In the genomic region with DNA sequence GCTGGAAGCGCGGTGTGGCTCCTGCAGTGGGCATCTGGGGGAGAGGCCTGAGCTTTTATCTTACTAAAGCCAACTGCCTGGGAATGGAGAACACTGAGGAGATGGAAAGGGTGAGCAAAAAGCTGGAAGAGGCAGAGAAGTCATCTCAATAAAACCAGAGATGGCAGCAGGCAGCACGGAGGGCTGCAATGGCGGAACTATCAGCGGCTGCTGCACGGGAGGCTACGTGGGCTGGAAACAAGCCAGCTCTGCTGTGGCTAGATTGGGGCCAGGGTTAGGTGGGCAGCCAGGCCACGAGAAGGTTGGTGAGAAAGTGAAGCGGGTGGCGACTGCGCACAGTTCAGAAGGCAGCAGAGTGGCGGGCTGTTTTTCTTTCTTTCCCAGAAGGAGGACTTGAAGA, we compare ENCODE assay signal across 8 mouse cellular contexts.
DNase-seq lines count a peak whose midpoint lies in the region; ATAC-seq lines count a peak whose summit lies in the region.

No protein-coding gene starts in this region.

- H3K36me3 ChIP-seq in embryonic facial prominence, embryonic 13.5 days: no peaks in the 10 kb centered on the region
- H3K36me3 ChIP-seq in hindbrain, embryonic 12.5 days: no peaks in the 10 kb centered on the region
- no peaks in the 10 kb centered on the region for H3K36me3 ChIP-seq in midbrain, embryonic 15.5 days (replicated peaks)

- no peak overlapping the region for H3K27ac ChIP-seq in embryonic facial prominence, embryonic 13.5 days
- peak overlapping the region; percentile 72 for H3K27ac ChIP-seq in hindbrain, embryonic 12.5 days
- peak overlapping the region; percentile 56 for H3K27ac ChIP-seq in midbrain, embryonic 15.5 days

- H3K9me3 ChIP-seq in embryonic facial prominence, embryonic 13.5 days: no peaks in the 10 kb centered on the region
- H3K9me3 ChIP-seq in hindbrain, embryonic 12.5 days (replicated peaks): no peaks in the 10 kb centered on the region
- H3K9me3 ChIP-seq in midbrain, embryonic 15.5 days: no peaks in the 10 kb centered on the region

- H3K4me3 ChIP-seq in embryonic facial prominence, embryonic 13.5 days: no peak overlapping the region
- H3K4me3 ChIP-seq in hindbrain, embryonic 12.5 days: no peak overlapping the region
- H3K4me3 ChIP-seq in midbrain, embryonic 15.5 days: no peak overlapping the region

- no peak for ATAC-seq in embryonic facial prominence, embryonic 13.5 days (ENCODE audit: insufficient number of reproducible peaks, insufficient read depth, low FRiP score, low TSS enrichment, low read depth)
- ATAC-seq in hindbrain, embryonic 12.5 days (ENCODE audit: low FRiP score): no peak
- no peak for ATAC-seq in midbrain, embryonic 15.5 days (replicated peaks)

- H3K4me2 ChIP-seq in embryonic facial prominence, embryonic 13.5 days: peak overlapping the region; percentile 12
- peak overlapping the region; percentile 38 for H3K4me2 ChIP-seq in hindbrain, embryonic 12.5 days (replicated peaks)
- H3K4me2 ChIP-seq in midbrain, embryonic 15.5 days: peak overlapping the region; percentile 35

- peak; percentile 59 for DNase-seq in left cerebral cortex, postnatal 4 days
- DNase-seq in left cerebral cortex, postnatal 14 days (ENCODE audit: low spot score in 2 of 2): no peak
- DNase-seq in layer of hippocampus, adult 18-20 months (ENCODE audit: low spot score in 2 of 2): no peak
- no peak for DNase-seq in c-Kit-positive CD71-positive TER-119-positive erythroid progenitor cells, embryonic 14.5 days (ENCODE audit: low spot score)
- no peak for DNase-seq in urinary bladder, adult 18-20 months (ENCODE audit: low spot score in 2 of 2)

- WGBS in embryonic facial prominence, embryonic 13.5 days: 61% methylated on average over 12 of the region's 12 CpGs
- WGBS in hindbrain, embryonic 12.5 days: 36% methylated on average over 12 of the region's 12 CpGs
- WGBS in midbrain, embryonic 15.5 days: 30% methylated on average over 12 of the region's 12 CpGs

- H3K27me3 ChIP-seq in embryonic facial prominence, embryonic 13.5 days: no peaks in the 10 kb centered on the region
- H3K27me3 ChIP-seq in hindbrain, embryonic 12.5 days: no peaks in the 10 kb centered on the region
- no peaks in the 10 kb centered on the region for H3K27me3 ChIP-seq in midbrain, embryonic 15.5 days (replicated peaks)

- intact Hi-C loops in left cerebral cortex, postnatal 4 days (cut with DNase I): loop anchor here (10.0 kb wide), 1 partner anchor 194 kb away; a partner anchor contains a TSS
- intact Hi-C loops in left cerebral cortex, postnatal 14 days (cut with DNase I): loop anchor here (5.0 kb wide), 1 partner anchor 196 kb away; a partner anchor contains a TSS

- 0 out of 2 replicates have a peak overlapping the region, but pooled peaks have one; percentile 2 for H3K9ac ChIP-seq in embryonic facial prominence, embryonic 13.5 days
- H3K9ac ChIP-seq in hindbrain, embryonic 12.5 days: peak overlapping the region; percentile 48; the same call in 1 of the 2 replicates
- peak overlapping the region; percentile 2; the same call in 1 of the 2 replicates for H3K9ac ChIP-seq in midbrain, embryonic 15.5 days

- peaks cover 69% of the 10 kb centered on the region for H3K4me1 ChIP-seq in embryonic facial prominence, embryonic 13.5 days
- H3K4me1 ChIP-seq in hindbrain, embryonic 12.5 days: peaks cover 76% of the 10 kb centered on the region
- H3K4me1 ChIP-seq in midbrain, embryonic 15.5 days: peaks cover 64% of the 10 kb centered on the region
